Mouse (Mus musculus): ENCODE results near the gene Serpinf1. TPM values are rescaled to one million over a fixed set of nuclear protein-coding genes. Genes with fewer than 3 reads are reported as not detected.

Serpinf1 gene
- total RNA-seq (2017) = 60.5 and 70.1 TPM in 2 replicates

- peak in 1 of 2 experiments; percentile 43; a peak in 1 of 4 replicates for ATAC-seq (replicated peaks in 1 of 2; ENCODE audit: insufficient read depth in 1 of 2, low FRiP score in 2 of 2, low TSS enrichment in 1 of 2, low read depth in 1 of 2, poor library complexity in 2 of 2, severe bottlenecking in 2 of 2)
Measured at GRCm38 (mm10) chr11:75422013-75422792, at the start of gene Serpinf1. TSS of gene Serpinf1 (minus strand) at chr11:75422701.

GRCm38 (mm10) chr11:75470675-75471074, 48.2 kb upstream of the Serpinf1 start:
- ATAC-seq (replicated peaks in 1 of 2; ENCODE audit: insufficient read depth in 1 of 2, low FRiP score in 2 of 2, low TSS enrichment in 1 of 2, low read depth in 1 of 2, poor library complexity in 2 of 2, severe bottlenecking in 2 of 2) = no peak

GRCm38 (mm10) chr11:75469261-75469660, 46.8 kb upstream of the Serpinf1 start:
- no peak for ATAC-seq (replicated peaks in 1 of 2; ENCODE audit: insufficient read depth in 1 of 2, low FRiP score in 2 of 2, low TSS enrichment in 1 of 2, low read depth in 1 of 2, poor library complexity in 2 of 2, severe bottlenecking in 2 of 2)

GRCm38 (mm10) chr11:75468410-75468809, 45.9 kb upstream of the Serpinf1 start:
- no peak for ATAC-seq (replicated peaks in 1 of 2; ENCODE audit: insufficient read depth in 1 of 2, low FRiP score in 2 of 2, low TSS enrichment in 1 of 2, low read depth in 1 of 2, poor library complexity in 2 of 2, severe bottlenecking in 2 of 2)

- ATAC-seq (replicated peaks in 1 of 2; ENCODE audit: insufficient read depth in 1 of 2, low FRiP score in 2 of 2, low TSS enrichment in 1 of 2, low read depth in 1 of 2, poor library complexity in 2 of 2, severe bottlenecking in 2 of 2) = peak; percentile 61 to 80; a peak in 3 of 4 replicates
Measured at GRCm38 (mm10) chr11:75467512-75468215, 45.2 kb upstream of the Serpinf1 start.

- ATAC-seq (replicated peaks in 1 of 2; ENCODE audit: insufficient read depth in 1 of 2, low FRiP score in 2 of 2, low TSS enrichment in 1 of 2, low read depth in 1 of 2, poor library complexity in 2 of 2, severe bottlenecking in 2 of 2) = no peak
Measured at GRCm38 (mm10) chr11:75466731-75467505, 44.4 kb upstream of the Serpinf1 start.

- ATAC-seq (replicated peaks in 1 of 2; ENCODE audit: insufficient read depth in 1 of 2, low FRiP score in 2 of 2, low TSS enrichment in 1 of 2, low read depth in 1 of 2, poor library complexity in 2 of 2, severe bottlenecking in 2 of 2) = no peak
Measured at GRCm38 (mm10) chr11:75465051-75465450, 42.5 kb upstream of the Serpinf1 start.

GRCm38 (mm10) chr11:75464417-75464816, 41.9 kb upstream of the Serpinf1 start:
- ATAC-seq (replicated peaks in 1 of 2; ENCODE audit: insufficient read depth in 1 of 2, low FRiP score in 2 of 2, low TSS enrichment in 1 of 2, low read depth in 1 of 2, poor library complexity in 2 of 2, severe bottlenecking in 2 of 2) = no peak

GRCm38 (mm10) chr11:75463624-75464023, 41.1 kb upstream of the Serpinf1 start:
- ATAC-seq (replicated peaks in 1 of 2; ENCODE audit: insufficient read depth in 1 of 2, low FRiP score in 2 of 2, low TSS enrichment in 1 of 2, low read depth in 1 of 2, poor library complexity in 2 of 2, severe bottlenecking in 2 of 2) = no peak

- no peak for ATAC-seq (replicated peaks in 1 of 2; ENCODE audit: insufficient read depth in 1 of 2, low FRiP score in 2 of 2, low TSS enrichment in 1 of 2, low read depth in 1 of 2, poor library complexity in 2 of 2, severe bottlenecking in 2 of 2)
Measured at GRCm38 (mm10) chr11:75462865-75463336, 40.4 kb upstream of the Serpinf1 start.

- ATAC-seq (replicated peaks in 1 of 2; ENCODE audit: insufficient read depth in 1 of 2, low FRiP score in 2 of 2, low TSS enrichment in 1 of 2, low read depth in 1 of 2, poor library complexity in 2 of 2, severe bottlenecking in 2 of 2) = no peak
Measured at GRCm38 (mm10) chr11:75462253-75462783, 39.8 kb upstream of the Serpinf1 start.

- no peak for ATAC-seq (replicated peaks in 1 of 2; ENCODE audit: insufficient read depth in 1 of 2, low FRiP score in 2 of 2, low TSS enrichment in 1 of 2, low read depth in 1 of 2, poor library complexity in 2 of 2, severe bottlenecking in 2 of 2)
Measured at GRCm38 (mm10) chr11:75461743-75462252, 39.3 kb upstream of the Serpinf1 start.

GRCm38 (mm10) chr11:75460844-75461742, 38.6 kb upstream of the Serpinf1 start, which contains the start of gene Tlcd2:
TSS of gene Tlcd2 (plus strand) at chr11:75461715.
- peak; percentile 83 to 86 for ATAC-seq (replicated peaks in 1 of 2; ENCODE audit: insufficient read depth in 1 of 2, low FRiP score in 2 of 2, low TSS enrichment in 1 of 2, low read depth in 1 of 2, poor library complexity in 2 of 2, severe bottlenecking in 2 of 2)

GRCm38 (mm10) chr11:75460103-75460843, 37.8 kb upstream of the Serpinf1 start:
- peak; percentile 46 to 55 for ATAC-seq (replicated peaks in 1 of 2; ENCODE audit: insufficient read depth in 1 of 2, low FRiP score in 2 of 2, low TSS enrichment in 1 of 2, low read depth in 1 of 2, poor library complexity in 2 of 2, severe bottlenecking in 2 of 2)

GRCm38 (mm10) chr11:75459751-75460102, 37.2 kb upstream of the Serpinf1 start:
- no peak for ATAC-seq (replicated peaks in 1 of 2; ENCODE audit: insufficient read depth in 1 of 2, low FRiP score in 2 of 2, low TSS enrichment in 1 of 2, low read depth in 1 of 2, poor library complexity in 2 of 2, severe bottlenecking in 2 of 2)
